Mouse (Mus musculus): ENCODE data around the gene Sept8.

Sept8 gene

DNA sequence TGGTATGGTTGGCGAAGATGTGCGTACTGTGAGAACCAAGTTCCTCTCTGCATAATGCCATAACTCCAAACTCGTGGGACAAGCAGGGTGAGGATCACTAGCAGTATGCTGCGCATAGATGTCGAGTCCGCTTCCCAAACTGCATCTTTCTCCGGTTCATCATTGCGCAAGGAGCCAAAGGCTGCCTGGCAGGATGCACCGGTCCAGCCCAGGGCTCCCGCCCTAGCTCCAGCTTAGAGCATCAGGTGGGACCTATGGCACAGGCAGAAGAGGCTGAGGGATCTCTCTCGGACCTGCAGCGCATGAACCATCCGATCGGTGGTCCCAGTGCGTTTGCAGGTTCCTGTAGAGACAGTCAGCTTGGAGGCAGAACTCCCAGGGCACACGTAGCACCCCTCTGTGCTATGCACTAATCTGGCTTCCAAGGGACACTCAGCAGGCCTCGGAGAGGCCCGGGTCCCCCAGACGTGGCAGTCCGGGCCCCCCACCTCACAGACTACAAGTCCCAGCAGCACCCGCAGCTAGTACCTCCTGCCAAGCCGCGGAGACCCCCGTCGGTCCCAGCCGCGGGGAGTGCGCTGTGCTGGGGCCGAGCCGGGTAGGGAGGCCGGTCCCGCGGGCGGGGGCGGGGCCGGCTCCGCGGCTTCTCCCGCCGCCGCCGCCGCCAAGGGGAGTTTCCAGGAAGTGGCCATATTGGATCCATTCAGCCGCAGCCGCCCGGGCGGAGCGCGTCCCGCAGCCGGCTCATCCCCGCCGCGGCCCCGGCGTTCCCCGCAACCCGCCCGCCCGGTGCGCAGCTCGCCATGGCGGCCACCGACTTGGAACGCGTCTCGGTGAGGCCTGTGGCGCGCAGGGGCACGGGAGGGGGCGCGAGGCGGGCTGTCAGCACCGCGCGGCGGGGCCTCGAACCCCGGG is at the start of gene Sept8:
TSS of gene Sept8 (plus strand) at position 51 of the 915 bp plus-strand sequence.
- peak; percentile 83 for DNase-seq

- no peak for DNase-seq
Measured at GRCm38 (mm10) chr11:53469294-53469967, 49.6 kb upstream of the Sept8 start.

GRCm38 (mm10) chr11:53469968-53470695 is 48.9 kb upstream of the Sept8 start, which contains the start of gene Gm9837:
TSS of gene Gm9837 (minus strand) at chr11:53470479.
- peak; percentile 92 for DNase-seq

GRCm38 (mm10) chr11:53472709-53473108 is 46.3 kb upstream of the Sept8 start:
- no peak for DNase-seq

GRCm38 (mm10) chr11:53475620-53476019 is 43.4 kb upstream of the Sept8 start:
- DNase-seq = no peak

DNA sequence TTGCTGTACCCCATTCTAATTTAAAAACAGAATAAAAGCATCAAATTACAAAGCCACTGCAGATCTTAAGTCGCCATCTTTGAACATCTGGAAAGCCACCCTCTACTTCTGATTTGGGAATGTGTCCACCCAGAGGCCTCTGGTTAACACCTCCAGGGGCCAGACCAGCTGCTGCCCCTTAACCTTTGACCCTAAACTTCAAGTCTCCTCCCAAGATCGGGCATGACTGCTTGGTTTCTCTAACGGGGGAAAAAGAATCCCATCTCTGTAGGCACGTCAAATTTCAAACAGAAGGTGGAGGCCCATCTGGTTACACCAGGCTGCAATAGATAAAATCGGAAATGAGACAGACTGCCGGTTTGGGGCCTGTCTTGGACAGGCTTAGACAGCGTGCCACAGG is 41.2 kb upstream of the Sept8 start:
- DNase-seq = no peak

DNA sequence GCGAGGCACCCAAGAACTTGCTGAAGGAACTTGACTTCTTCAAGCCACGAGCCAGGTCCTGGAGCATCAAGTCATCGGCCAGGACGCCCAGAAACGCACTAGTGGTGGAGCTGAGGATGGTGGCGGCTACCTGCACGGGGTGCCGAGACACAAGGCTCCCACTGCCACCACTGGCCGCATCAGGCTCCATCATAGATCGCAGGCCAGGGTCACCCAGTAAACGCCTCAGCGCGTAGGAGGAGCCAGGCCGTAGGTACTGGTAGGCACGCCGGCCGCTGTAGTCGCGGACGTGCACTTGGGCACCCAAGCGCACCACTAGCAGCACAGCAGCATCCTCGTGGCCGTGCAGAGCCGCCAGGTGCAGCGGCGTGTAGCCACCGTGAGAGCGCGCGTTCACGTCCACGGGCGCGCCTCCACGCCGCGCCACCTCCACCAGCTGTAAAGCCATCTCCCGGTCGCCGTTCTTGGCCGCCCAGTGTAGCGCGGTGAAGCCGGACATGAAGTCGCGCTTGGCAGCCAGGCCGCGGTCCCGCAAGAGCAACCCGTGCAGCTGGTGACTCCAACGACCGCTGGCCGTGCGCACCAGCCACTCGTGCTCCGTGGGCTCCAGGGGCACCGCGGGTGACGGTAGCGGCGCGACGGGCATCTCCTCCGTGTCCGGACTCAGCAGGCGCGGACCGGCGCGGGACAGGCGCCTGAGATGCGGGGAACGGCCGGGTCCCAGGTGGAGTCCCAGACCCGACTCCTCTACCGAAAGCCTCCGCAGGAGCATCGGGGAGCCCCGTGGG is 40.5 kb upstream of the Sept8 start:
- DNase-seq = peak; percentile 63

DNA sequence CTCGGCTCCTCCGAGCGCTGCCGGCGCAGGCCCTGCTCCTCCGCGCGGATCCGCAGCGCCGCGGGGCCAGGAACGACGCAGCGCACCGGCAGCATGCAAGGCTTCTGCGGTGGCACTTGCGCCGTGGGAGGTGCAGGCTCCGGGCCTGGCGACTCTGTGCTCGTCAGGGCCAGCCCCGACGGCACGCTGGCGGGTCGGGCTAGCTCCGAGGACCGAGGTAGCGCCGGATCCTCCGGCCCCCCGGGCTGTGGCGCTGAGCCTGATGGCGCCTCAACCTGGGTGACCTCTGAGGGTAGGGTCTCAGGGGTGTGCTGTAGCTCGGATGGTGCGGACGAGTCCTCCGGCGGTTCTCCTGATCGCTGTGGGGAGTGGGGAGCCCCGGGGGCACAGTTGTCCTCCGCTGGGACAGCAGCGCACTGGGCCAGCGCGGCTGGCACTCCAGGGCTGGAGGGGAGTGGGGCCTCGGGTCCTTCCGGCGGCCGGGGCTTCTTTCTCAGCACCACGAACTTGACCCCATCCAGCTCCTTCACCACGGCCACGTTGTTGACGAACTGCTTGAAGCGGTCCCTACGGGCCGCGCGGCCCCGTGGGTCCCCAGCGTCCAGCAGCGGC is 39.8 kb upstream of the Sept8 start:
- DNase-seq = peak; percentile 64

DNA sequence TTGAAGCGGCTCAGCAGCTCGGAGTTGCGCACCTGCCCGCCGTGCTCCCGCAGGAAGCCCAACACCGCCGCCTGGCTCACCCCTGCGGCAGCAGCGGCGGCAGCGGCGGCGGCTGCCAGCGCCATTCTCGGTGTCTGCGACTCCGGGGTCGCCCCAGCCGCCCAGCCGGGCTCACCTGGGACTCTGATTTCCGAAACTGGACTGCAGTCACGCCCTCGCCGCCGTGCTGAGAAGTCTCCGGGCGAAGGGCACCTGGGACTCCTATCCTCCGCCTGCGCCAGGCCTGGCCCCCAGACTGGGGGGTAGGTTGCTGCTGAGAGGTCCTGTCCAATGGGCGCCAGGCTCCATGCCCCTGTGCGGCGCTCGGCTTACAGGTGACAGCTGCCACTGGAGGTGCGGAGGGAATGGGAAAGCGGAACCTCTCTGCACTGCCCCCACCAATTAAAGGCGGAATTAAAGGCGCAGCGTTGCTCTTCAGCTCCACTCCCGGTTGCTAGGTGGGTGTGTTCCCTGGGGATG is 39.2 kb upstream of the Sept8 start, which contains the start of the genes Gm9945 and Sowaha:
TSS of gene Gm9945 (plus strand) at position 384 of the 519 bp plus-strand sequence.
TSS of gene Sowaha (minus strand) at position 492 of the 519 bp plus-strand sequence.
- peak; percentile 89 for DNase-seq

DNA sequence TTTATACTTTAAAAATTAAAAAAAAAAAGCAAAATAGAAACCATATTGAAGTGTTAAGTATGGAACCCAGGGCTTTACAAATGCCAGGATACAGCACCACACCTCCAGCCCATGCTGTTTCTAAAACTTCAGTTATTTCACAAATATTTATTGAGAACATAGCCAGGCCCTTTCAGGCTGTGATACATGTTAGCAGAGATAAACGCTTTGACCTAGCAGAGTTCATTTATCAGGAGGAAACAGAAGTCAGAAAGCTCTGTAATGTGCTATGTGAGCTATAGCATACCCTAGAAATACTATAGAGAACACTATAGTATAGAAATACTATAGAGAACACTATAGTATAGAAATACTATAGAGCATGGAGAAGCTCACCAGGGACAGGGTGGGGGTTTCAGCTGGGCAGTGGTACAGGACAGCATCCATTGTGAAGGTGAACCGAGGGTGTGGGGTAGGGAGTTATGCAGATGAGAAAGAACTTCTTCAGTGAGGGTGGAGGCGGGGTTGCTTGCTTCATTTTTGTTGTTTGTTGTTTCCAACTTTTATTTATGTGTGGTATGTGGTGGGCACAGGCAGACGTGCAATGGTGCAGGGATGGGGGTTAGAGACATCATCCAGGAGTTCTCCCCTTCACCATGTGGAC is 37.8 kb upstream of the Sept8 start:
- DNase-seq = no peak

DNA sequence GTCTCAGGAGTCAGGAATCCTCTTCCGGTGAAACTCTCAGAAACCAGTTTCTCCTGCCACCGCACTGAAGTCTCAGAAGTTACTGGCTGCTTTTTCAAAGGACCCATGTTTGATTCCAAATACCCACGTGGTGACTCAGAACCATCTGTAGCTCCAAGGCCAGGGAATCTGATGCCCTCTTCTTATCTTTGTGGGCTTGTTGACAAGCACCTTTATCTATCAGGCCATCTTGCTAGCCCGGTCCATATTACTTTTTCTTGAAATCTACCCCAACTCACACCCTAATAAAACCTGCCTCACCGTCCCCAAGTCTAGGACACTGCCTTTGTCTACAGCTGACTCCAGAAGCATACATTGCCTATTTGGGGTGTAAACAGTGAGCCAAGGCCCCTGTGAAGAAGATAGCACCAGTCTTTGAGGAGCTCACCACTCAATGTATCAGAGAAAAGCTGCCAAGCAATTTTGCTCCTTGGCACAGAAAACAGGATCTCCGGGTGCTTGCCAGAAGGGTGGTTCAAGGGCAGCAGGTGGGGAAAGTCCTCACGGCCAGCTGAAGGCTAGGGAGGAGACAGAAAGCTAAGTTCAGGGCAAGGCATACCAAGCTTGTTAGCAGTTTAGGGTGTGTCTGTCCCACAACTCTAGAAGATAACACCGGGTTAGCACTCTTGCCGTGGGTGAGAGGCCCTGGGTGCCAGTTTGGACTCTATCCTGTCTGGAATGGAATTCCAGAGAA is 35.7 kb upstream of the Sept8 start:
- peak; percentile 77 for DNase-seq

- DNase-seq = no peak
Measured at GRCm38 (mm10) chr11:53485719-53486118, 33.3 kb upstream of the Sept8 start.

DNA sequence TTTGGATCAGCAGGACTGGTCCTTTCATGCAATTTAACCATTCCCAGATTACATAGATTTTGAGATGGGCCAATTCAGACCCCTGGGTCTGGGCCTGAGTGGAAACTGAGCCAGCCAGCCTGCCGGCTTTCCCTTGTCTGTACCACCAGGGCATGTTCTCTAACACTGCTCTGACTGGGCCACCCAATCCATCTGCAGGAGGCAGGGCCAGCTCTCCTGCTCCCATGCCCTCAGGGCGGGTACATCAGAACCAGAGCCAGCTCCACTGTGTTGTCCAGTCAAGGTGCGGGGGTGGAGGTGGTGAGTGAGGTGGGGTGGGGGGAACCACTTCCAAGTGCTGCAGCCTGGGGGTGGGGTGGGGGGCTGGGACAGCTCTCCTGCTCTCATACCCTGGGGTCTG is 32.7 kb upstream of the Sept8 start:
- no peak for DNase-seq

GRCm38 (mm10) chr11:53486822-53487594 is 32.0 kb upstream of the Sept8 start:
- peak; percentile 91 for DNase-seq

DNA sequence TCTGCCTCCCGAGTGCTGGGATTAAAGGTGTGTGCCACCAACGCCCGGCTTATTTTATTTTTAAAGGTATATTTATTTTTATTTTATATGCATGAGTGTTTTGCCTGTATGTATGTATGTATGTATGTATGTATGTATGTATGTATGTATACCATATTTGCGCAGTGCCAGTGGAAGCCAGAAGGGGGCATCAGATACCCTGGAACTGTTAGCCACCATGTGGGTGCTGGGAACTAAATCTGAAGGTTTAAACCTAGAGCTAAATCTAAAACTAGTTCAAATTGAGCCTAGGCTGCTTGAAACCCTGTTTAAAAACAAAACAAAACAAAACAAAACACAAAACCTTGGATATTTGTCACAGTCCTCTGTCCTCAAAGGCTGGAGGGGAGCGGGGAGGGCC is 30.1 kb upstream of the Sept8 start:
- no peak for DNase-seq

GRCm38 (mm10) chr11:53489421-53489820 is 29.6 kb upstream of the Sept8 start:
- no peak for DNase-seq

GRCm38 (mm10) chr11:53491954-53492401 is 27.1 kb upstream of the Sept8 start:
- no peak for DNase-seq

DNA sequence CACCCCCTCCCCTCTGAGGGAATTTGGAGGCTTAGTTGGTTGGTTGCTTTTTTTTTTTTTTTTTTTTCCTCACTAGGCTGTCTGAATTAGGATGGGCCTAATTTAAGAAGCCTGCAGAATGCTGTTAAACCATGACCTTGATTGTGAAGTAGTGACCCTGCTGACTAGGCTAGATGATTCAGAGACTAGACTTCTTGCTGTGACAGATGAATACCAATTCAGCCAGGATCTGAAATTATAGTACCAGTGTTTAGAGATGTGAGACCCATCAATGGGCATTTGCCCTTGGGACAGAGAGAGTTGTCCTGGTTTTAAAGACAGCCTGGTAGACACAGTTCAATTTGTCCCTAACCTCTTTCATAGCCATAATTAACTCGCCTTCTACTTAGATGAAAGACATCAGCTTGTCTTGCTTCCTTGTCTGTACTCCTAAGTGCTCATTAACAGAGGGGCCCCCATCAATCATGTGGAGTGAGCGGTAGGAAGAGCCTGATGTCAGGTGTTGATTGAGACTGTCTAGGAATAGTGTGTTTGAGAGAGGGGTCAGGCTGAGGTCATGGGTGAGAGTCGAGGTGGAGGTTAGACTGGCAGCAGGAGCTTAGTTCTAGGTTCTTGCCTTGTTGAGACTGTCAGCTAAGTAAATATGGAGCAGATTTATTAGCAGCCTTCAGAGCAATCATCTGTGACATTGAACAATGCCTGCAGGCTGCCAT is 25.7 kb upstream of the Sept8 start:
- no peak for DNase-seq

GRCm38 (mm10) chr11:53495417-53495816 is 23.6 kb upstream of the Sept8 start:
- DNase-seq = no peak
